Mouse (Mus musculus) intestine, embryonic 15.5 days (tissue): Measurements from ENCODE around the gene Iba57. TPM values are rescaled to one million over a fixed set of nuclear protein-coding genes. Genes with fewer than 3 reads are reported as not detected.

ENCODE experiments used
- polyA plus RNA-seq: library from polyadenylated mRNA; unstranded; fragments of >200 nt; fragmentation: Nextera tagmentation; extraction: Ambion mirVana; gene quantifications from 2 replicates; pipeline ENCODE4 v1.2.1, GENCODE M21; 2015

The Iba57 gene
- polyA plus RNA-seq, 1 experiment from 2014 or later, result 6.6 TPM

Other genes starting within 250 kb of the Iba57 start
- gene Btnl10, start 245.8 kb downstream of the Iba57 start, polyA plus RNA-seq, result 0.27 and 0.34 TPM in 2 replicates
- gene Rnf187, start 224.8 kb downstream of the Iba57 start, polyA plus RNA-seq, result 201 and 207 TPM in 2 replicates
- 39.9 and 40.0 TPM in 2 replicates for gene Hist3h2ba, start 214.8 kb downstream of the Iba57 start, polyA plus RNA-seq
- gene Hist3h2a, start 209.1 kb downstream of the Iba57 start, polyA plus RNA-seq, result 27.2 and 28.3 TPM in 2 replicates
- 0.16 and 0.35 TPM in 2 replicates for gene Trim17, start 209.1 kb downstream of the Iba57 start, polyA plus RNA-seq
- 16.0 and 17.0 TPM in 2 replicates for gene Trim11, start 185.6 kb downstream of the Iba57 start, polyA plus RNA-seq
- gene Obscn, start 27.3 kb downstream of the Iba57 start, polyA plus RNA-seq, result 1.3 TPM in 2 replicates
- 1.1 and 1.3 TPM in 2 replicates for gene Gjc2, start 19.5 kb upstream of the Iba57 start, polyA plus RNA-seq
- gene Guk1, start 28.5 kb upstream of the Iba57 start, polyA plus RNA-seq, result 109 and 126 TPM in 2 replicates
- 101 and 103 TPM in 2 replicates for gene Mrpl55, start 38.7 kb upstream of the Iba57 start, polyA plus RNA-seq
- 29.1 and 30.2 TPM in 2 replicates for gene 2310033P09Rik, start 44.6 kb upstream of the Iba57 start, polyA plus RNA-seq
- gene Arf1, start 64.5 kb upstream of the Iba57 start, polyA plus RNA-seq, result 688 and 694 TPM in 2 replicates
- gene Wnt3a, start 127.0 kb upstream of the Iba57 start, polyA plus RNA-seq, result not detected in 2 replicates
- 3.4 and 4.2 TPM in 2 replicates for gene Wnt9a, start 143.2 kb upstream of the Iba57 start, polyA plus RNA-seq
- not detected in 2 replicates for gene Prss38, start 211.9 kb upstream of the Iba57 start, polyA plus RNA-seq